Mouse (Mus musculus): ENCODE results near the gene Nfib. TPM values are rescaled to one million over a fixed set of nuclear protein-coding genes. Genes with fewer than 3 reads are reported as not detected.

The Nfib gene
- total and polyA plus RNA-seq, 3 experiments = 32.1 to 121 (median 118) TPM

DNA sequence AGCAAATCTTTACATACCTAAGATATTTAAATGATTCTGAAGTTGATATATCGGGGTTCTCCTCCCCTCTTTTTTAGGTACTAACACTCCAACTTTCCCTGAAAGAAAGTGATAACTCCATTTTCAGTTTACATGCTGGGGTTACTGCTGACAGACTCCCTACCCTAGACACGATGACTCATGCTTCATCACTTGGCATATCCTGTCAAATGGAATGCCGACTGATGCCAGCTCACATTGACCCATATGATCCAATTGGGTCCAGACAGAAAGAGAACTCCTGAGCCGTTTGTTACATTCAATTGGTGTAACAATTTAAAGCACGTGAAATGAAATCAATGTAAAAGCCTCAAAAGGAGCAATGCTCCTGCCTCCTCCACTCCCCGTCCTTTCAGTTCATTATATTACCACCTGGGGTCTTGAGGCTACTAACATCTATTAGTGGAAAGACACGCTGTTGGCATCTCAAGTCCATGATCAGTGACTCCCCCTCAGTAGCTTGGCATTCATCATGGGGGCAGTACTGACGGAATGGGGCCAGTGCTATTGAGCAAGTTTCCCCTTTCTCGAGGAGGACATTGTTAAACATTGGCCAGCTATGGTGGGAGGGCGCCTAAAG is 155.7 kb downstream of the Nfib start:
- Histone ChIP-seq H3K79me2 (replicated peaks; ENCODE audit: control insufficient read depth, insufficient read depth, low read length) (no peaks in the 10 kb centered on the region), H3K27ac (no peak overlapping the region), H3K4me1 (ENCODE audit: control insufficient read depth, insufficient read depth, low read length) (peaks cover 2% of the 10 kb centered on the region; the same call in 1 of the 2 replicates), H3K9ac (ENCODE audit: low read depth, low read length) (no peak overlapping the region), H3K27me3 (ENCODE audit: control insufficient read depth, insufficient read depth, low read length) (no peaks in the 10 kb centered on the region), H3K36me3 (ENCODE audit: control insufficient read depth, insufficient read depth, low read length) (no peaks in the 10 kb centered on the region), H3K4me3 (no peak overlapping the region)
- DNase-seq = no peak
- intact Hi-C loops (cut with DNase I) = loop anchor here (10.0 kb wide), 2 partner anchors 555 to 635 kb away; no protein-coding TSS in a partner anchor
- TF ChIP-seq EP300 (IDR thresholded peaks at IDR 0.05; ENCODE audit: insufficient read depth, low read depth, low read length) (no peak), CTCF (IDR thresholded peaks at IDR 0.05) (no peak), POLR2A (IDR thresholded peaks at IDR 0.05; ENCODE audit: insufficient read depth, low read depth, low read length) (no peak)
- 75% methylated on average over 10 of the region's 10 CpGs for WGBS

GRCm38 (mm10) chr4:82548247-82548646 is 157.3 kb downstream of the Nfib start:
- 89% methylated on average over 1 of the region's 1 CpGs for WGBS
- Histone ChIP-seq H3K4me1 (ENCODE audit: control insufficient read depth, insufficient read depth, low read length) (peaks cover 2% of the 10 kb centered on the region; the same call in 1 of the 2 replicates), H3K27me3 (ENCODE audit: control insufficient read depth, insufficient read depth, low read length) (no peaks in the 10 kb centered on the region), H3K4me3 (no peak overlapping the region), H3K27ac (no peak overlapping the region), H3K36me3 (ENCODE audit: control insufficient read depth, insufficient read depth, low read length) (no peaks in the 10 kb centered on the region), H3K79me2 (replicated peaks; ENCODE audit: control insufficient read depth, insufficient read depth, low read length) (no peaks in the 10 kb centered on the region), H3K9ac (ENCODE audit: low read depth, low read length) (no peak overlapping the region)
- no peak for TF ChIP-seq POLR2A (IDR thresholded peaks at IDR 0.05; ENCODE audit: insufficient read depth, low read depth, low read length)
- TF ChIP-seq CTCF (IDR thresholded peaks at IDR 0.05) = no peak
- no peak for TF ChIP-seq EP300 (IDR thresholded peaks at IDR 0.05; ENCODE audit: insufficient read depth, low read depth, low read length)
- intact Hi-C loops (cut with DNase I) = loop anchor here (10.0 kb wide), 2 partner anchors 553 to 633 kb away; no protein-coding TSS in a partner anchor
- peak in 1 of 2 experiments; percentile 37 for DNase-seq

GRCm38 (mm10) chr4:82543936-82544335 is 161.6 kb downstream of the Nfib start:
- intact Hi-C loops (cut with DNase I) = loop anchor here (2.0 to 10.0 kb wide), 5 partner anchors 477 to 1047 kb away; no protein-coding TSS in a partner anchor
- DNase-seq = no peak
- no peaks in the 10 kb centered on the region for H3K27me3 ChIP-seq (ENCODE audit: control insufficient read depth, insufficient read depth, low read length)
- peaks cover 9% of the 10 kb centered on the region for H3K4me1 ChIP-seq (ENCODE audit: control insufficient read depth, insufficient read depth, low read length)
- no peak overlapping the region for H3K9ac ChIP-seq (ENCODE audit: low read depth, low read length)
- no peak overlapping the region for H3K4me3 ChIP-seq
- TF ChIP-seq POLR2A (IDR thresholded peaks at IDR 0.05; ENCODE audit: insufficient read depth, low read depth, low read length) = no peak
- no peak overlapping the region for H3K27ac ChIP-seq
- peaks cover 3% of the 10 kb centered on the region; the same call in 1 of the 2 replicates for H3K36me3 ChIP-seq (ENCODE audit: control insufficient read depth, insufficient read depth, low read length)
- 73% methylated on average over 3 of the region's 3 CpGs for WGBS
- H3K79me2 ChIP-seq (replicated peaks; ENCODE audit: control insufficient read depth, insufficient read depth, low read length) = no peaks in the 10 kb centered on the region

- intact Hi-C loops (cut with DNase I) = loop anchor here (2.0 to 10.0 kb wide), 5 partner anchors 476 to 1046 kb away; no protein-coding TSS in a partner anchor
- no peaks in the 10 kb centered on the region for H3K27me3 ChIP-seq (ENCODE audit: control insufficient read depth, insufficient read depth, low read length)
- H3K36me3 ChIP-seq (ENCODE audit: control insufficient read depth, insufficient read depth, low read length) = peaks cover 3% of the 10 kb centered on the region; the same call in 1 of the 2 replicates
- peaks cover 8% of the 10 kb centered on the region for H3K4me1 ChIP-seq (ENCODE audit: control insufficient read depth, insufficient read depth, low read length)
- H3K9ac ChIP-seq (ENCODE audit: low read depth, low read length) = no peak overlapping the region
- 90% methylated on average over 4 of the region's 4 CpGs for WGBS
- H3K79me2 ChIP-seq (replicated peaks; ENCODE audit: control insufficient read depth, insufficient read depth, low read length) = no peaks in the 10 kb centered on the region
- TF ChIP-seq POLR2A (IDR thresholded peaks at IDR 0.05; ENCODE audit: insufficient read depth, low read depth, low read length) (no peak), CTCF (IDR thresholded peaks at IDR 0.05) (no peak), EP300 (IDR thresholded peaks at IDR 0.05; ENCODE audit: insufficient read depth, low read depth, low read length) (no peak)
- no peak overlapping the region for H3K4me3 ChIP-seq
- no peak for DNase-seq
- H3K27ac ChIP-seq = no peak overlapping the region
Observed at GRCm38 (mm10) chr4:82543398-82543740, 162.2 kb downstream of the Nfib start.

DNA sequence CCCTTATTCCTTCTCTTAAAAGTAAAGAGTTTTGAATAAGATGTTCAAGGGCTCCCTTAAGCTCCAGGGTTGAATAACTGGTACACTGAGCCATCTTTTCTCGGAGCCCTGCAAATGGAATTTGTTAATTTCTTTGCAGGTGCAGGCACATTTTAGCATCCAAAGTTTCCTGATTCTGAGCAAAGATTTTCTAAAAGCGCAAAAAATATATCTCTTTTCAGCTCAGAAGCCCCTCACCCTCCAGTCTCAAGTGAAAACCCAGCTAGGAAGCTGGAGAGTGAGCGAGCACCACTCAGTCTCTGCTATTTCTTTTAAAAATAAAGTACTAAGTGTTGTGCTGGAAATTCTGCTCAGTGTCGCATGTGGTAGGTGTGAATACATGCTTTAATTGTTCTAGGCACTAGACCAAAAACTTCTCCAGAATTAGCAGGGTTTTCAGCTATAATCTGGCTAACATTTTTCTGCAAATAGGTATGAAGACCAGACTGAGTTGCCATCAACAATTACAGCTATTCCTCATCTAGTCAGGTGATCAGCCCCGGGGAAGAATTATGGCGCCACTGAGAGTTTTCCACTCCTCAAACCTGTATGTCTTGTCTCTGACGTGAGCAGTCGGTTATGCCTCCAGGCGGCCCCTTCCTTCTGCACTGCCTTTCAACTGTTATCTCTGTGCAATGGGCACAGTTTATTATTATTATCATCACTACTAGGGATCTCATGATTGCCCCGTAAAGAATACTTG is 162.7 kb downstream of the Nfib start:
- peaks cover 3% of the 10 kb centered on the region; the same call in 1 of the 2 replicates for H3K36me3 ChIP-seq (ENCODE audit: control insufficient read depth, insufficient read depth, low read length)
- H3K9ac ChIP-seq (ENCODE audit: low read depth, low read length) = no peak overlapping the region
- WGBS = 79% methylated on average over 10 of the region's 10 CpGs
- TF ChIP-seq EP300 (IDR thresholded peaks at IDR 0.05; ENCODE audit: insufficient read depth, low read depth, low read length) = no peak
- no peak for TF ChIP-seq POLR2A (IDR thresholded peaks at IDR 0.05; ENCODE audit: insufficient read depth, low read depth, low read length)
- no peak for TF ChIP-seq CTCF (IDR thresholded peaks at IDR 0.05)
- H3K27ac ChIP-seq = peak overlapping the region; percentile 11; the same call in 1 of the 2 replicates
- intact Hi-C loops (cut with DNase I) = loop anchor here (2.0 to 10.0 kb wide), 5 partner anchors 476 to 1046 kb away; no protein-coding TSS in a partner anchor
- H3K27me3 ChIP-seq (ENCODE audit: control insufficient read depth, insufficient read depth, low read length) = no peaks in the 10 kb centered on the region
- DNase-seq = no peak
- no peaks in the 10 kb centered on the region for H3K79me2 ChIP-seq (replicated peaks; ENCODE audit: control insufficient read depth, insufficient read depth, low read length)
- peaks cover 7% of the 10 kb centered on the region for H3K4me1 ChIP-seq (ENCODE audit: control insufficient read depth, insufficient read depth, low read length)
- H3K4me3 ChIP-seq = no peak overlapping the region

Data from heart, adult 2 months (tissue).